Mouse (Mus musculus): Measurements from ENCODE around the gene Grm1. TPM values are rescaled to one million over a fixed set of nuclear protein-coding genes. Genes with fewer than 3 reads are reported as not detected.

Grm1 gene
- polyA plus RNA-seq, 1 experiment from 2014 or later = 5.1 TPM

GRCm38 (mm10) chr10:10872142-10872541 lies 210.0 kb downstream of the Grm1 start:
- H3K4me3 ChIP-seq (replicated peaks; ENCODE audit: low read depth, low read length) = no peak overlapping the region
- no peak overlapping the region for H3K4me2 ChIP-seq (ENCODE audit: low read length)
- H3K27me3 ChIP-seq (ENCODE audit: control insufficient read depth, insufficient read depth, low read length) = no peaks in the 10 kb centered on the region
- H3K9me3 ChIP-seq (ENCODE audit: control insufficient read depth, low read length) = no peaks in the 10 kb centered on the region
- no peaks in the 10 kb centered on the region for H3K36me3 ChIP-seq (ENCODE audit: control insufficient read depth, insufficient read depth, low read length)
- H3K9ac ChIP-seq (replicated peaks; ENCODE audit: low read length) = no peak overlapping the region
- peak; percentile 66 for DNase-seq
- H3K27ac ChIP-seq (replicated peaks; ENCODE audit: low read depth, low read length) = no peak overlapping the region
- H3K4me1 ChIP-seq (ENCODE audit: control insufficient read depth, insufficient read depth, low read length) = no peaks in the 10 kb centered on the region
- WGBS = 24% methylated on average over 3 of the region's 3 CpGs
- no peak for ATAC-seq (ENCODE audit: low FRiP score, low TSS enrichment)

DNA sequence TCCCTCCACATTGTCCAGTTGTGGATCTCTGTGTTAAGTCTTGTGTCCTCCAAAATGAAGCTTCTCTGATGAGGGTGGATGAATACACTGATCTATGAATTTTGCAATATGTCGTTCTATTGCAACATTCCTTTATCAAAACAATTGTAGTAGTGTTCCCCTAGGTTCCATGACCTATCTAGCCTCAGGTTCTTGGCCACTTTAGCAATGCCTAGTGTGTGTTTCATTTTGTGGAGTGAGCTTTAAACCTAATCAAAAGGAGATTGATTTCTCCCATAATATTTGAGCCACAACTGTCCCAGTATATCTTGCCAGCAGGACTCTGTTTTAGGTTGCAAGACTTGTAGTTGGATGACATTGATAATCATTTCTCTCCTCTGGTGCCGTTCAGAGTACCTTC lies 211.9 kb downstream of the Grm1 start:
- Histone ChIP-seq H3K4me1 (ENCODE audit: control insufficient read depth, insufficient read depth, low read length) (no peaks in the 10 kb centered on the region), H3K9me3 (ENCODE audit: control insufficient read depth, low read length) (no peaks in the 10 kb centered on the region), H3K27ac (replicated peaks; ENCODE audit: low read depth, low read length) (no peak overlapping the region), H3K36me3 (ENCODE audit: control insufficient read depth, insufficient read depth, low read length) (no peaks in the 10 kb centered on the region), H3K9ac (replicated peaks; ENCODE audit: low read length) (no peak overlapping the region), H3K27me3 (ENCODE audit: control insufficient read depth, insufficient read depth, low read length) (no peaks in the 10 kb centered on the region), H3K4me3 (replicated peaks; ENCODE audit: low read depth, low read length) (no peak overlapping the region), H3K4me2 (ENCODE audit: low read length) (no peak overlapping the region)
- no peak for ATAC-seq (ENCODE audit: low FRiP score, low TSS enrichment)
- DNase-seq = no peak
- 90% methylated on average over 2 of the region's 2 CpGs for WGBS

GRCm38 (mm10) chr10:10866278-10866677 lies 215.9 kb downstream of the Grm1 start:
- DNase-seq = no peak
- Histone ChIP-seq H3K9ac (replicated peaks; ENCODE audit: low read length) (no peak overlapping the region), H3K27me3 (ENCODE audit: control insufficient read depth, insufficient read depth, low read length) (no peaks in the 10 kb centered on the region), H3K36me3 (ENCODE audit: control insufficient read depth, insufficient read depth, low read length) (no peaks in the 10 kb centered on the region), H3K4me1 (ENCODE audit: control insufficient read depth, insufficient read depth, low read length) (no peaks in the 10 kb centered on the region), H3K4me2 (ENCODE audit: low read length) (no peak overlapping the region), H3K4me3 (replicated peaks; ENCODE audit: low read depth, low read length) (no peak overlapping the region), H3K27ac (replicated peaks; ENCODE audit: low read depth, low read length) (no peak overlapping the region), H3K9me3 (ENCODE audit: control insufficient read depth, low read length) (no peaks in the 10 kb centered on the region)
- 86% methylated on average over 2 of the region's 2 CpGs for WGBS
- ATAC-seq (ENCODE audit: low FRiP score, low TSS enrichment) = no peak

DNA sequence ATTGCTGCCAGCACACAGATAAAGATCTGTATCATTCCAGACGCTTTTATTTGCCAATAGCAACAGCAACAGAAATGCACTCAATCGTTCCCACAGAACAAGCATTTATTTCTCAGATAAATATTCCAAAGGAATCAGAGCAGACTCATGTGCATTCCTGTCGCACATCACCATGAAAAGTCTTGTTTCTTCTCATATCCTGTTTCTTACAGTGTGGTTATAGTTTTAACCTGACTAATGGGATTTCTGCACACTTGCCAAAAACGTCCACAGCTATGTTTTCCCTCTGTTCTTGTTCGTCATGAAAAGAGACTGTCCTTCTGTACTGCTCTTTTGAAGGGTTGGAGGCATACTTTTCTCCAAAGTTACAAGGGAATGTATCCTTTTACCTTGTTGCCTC lies 217.4 kb downstream of the Grm1 start:
- Histone ChIP-seq H3K9me3 (ENCODE audit: control insufficient read depth, low read length) (no peaks in the 10 kb centered on the region), H3K4me3 (replicated peaks; ENCODE audit: low read depth, low read length) (no peak overlapping the region), H3K36me3 (ENCODE audit: control insufficient read depth, insufficient read depth, low read length) (no peaks in the 10 kb centered on the region), H3K4me1 (ENCODE audit: control insufficient read depth, insufficient read depth, low read length) (no peaks in the 10 kb centered on the region), H3K27me3 (ENCODE audit: control insufficient read depth, insufficient read depth, low read length) (no peaks in the 10 kb centered on the region), H3K9ac (replicated peaks; ENCODE audit: low read length) (no peak overlapping the region), H3K27ac (replicated peaks; ENCODE audit: low read depth, low read length) (no peak overlapping the region), H3K4me2 (ENCODE audit: low read length) (no peak overlapping the region)
- DNase-seq (no peak), ATAC-seq (ENCODE audit: low FRiP score, low TSS enrichment) (no peak)
- 72% methylated on average over 5 of the region's 5 CpGs for WGBS

- 47% methylated on average over 7 of the region's 7 CpGs for WGBS
- no peak overlapping the region for H3K4me3 ChIP-seq (replicated peaks; ENCODE audit: low read depth, low read length)
- no peak overlapping the region for H3K4me2 ChIP-seq (ENCODE audit: low read length)
- DNase-seq (peak; percentile 11), ATAC-seq (ENCODE audit: low FRiP score, low TSS enrichment) (peak; percentile 57; the same call in 1 of the 2 replicates)
- no peaks in the 10 kb centered on the region for H3K27me3 ChIP-seq (ENCODE audit: control insufficient read depth, insufficient read depth, low read length)
- H3K4me1 ChIP-seq (ENCODE audit: control insufficient read depth, insufficient read depth, low read length) = 0 out of 2 replicates have a peak, but pooled peaks cover 2% of the 10 kb centered on the region
- no peaks in the 10 kb centered on the region for H3K9me3 ChIP-seq (ENCODE audit: control insufficient read depth, low read length)
- H3K36me3 ChIP-seq (ENCODE audit: control insufficient read depth, insufficient read depth, low read length) = no peaks in the 10 kb centered on the region
- H3K9ac ChIP-seq (replicated peaks; ENCODE audit: low read length) = no peak overlapping the region
- no peak overlapping the region for H3K27ac ChIP-seq (replicated peaks; ENCODE audit: low read depth, low read length)
These were observed 234.5 kb downstream of the Grm1 start for GRCm38 (mm10) chr10:10847376-10848286.

DNA sequence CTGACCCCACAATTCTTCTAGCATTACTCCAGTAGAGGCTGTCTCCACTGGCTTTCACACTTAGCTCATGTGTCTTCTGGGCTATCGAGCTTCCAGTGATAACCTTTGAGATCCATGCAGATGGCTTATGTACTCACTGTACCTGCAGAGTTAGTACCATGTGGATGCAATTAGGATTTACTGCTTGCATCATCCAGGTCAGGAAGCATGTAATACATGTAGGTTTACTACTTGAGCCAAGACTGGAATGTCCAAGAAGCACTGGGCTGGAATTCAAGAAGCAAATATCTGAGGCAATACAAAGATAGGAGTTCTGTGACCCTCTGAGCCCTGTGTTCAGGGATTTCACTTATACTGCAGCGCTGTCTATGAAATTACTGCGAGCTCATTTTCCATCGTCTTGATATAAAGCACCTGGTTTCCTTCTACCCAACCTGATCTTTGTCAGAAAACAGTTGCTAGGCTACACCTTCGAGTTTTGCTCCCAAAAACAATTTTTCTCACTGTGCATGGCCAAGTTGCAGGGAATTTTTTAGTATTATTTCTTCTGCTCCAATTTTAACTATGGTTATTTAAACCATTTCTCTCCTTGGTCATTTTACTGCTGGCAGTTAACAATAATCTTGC lies 237.0 kb downstream of the Grm1 start:
- no peak for DNase-seq
- WGBS = 88% methylated on average over 5 of the region's 5 CpGs

GRCm38 (mm10) chr10:10835406-10835805 lies 246.8 kb downstream of the Grm1 start:
- H3K27ac ChIP-seq (replicated peaks; ENCODE audit: low read depth, low read length) = no peak overlapping the region
- 0 out of 2 replicates have a peak, but pooled peaks cover 4% of the 10 kb centered on the region for H3K9me3 ChIP-seq (ENCODE audit: control insufficient read depth, low read length)
- ATAC-seq (ENCODE audit: low FRiP score, low TSS enrichment) (no peak), DNase-seq (no peak)
- no peak overlapping the region for H3K4me3 ChIP-seq (replicated peaks; ENCODE audit: low read depth, low read length)
- H3K4me1 ChIP-seq (ENCODE audit: control insufficient read depth, insufficient read depth, low read length) = no peaks in the 10 kb centered on the region
- H3K36me3 ChIP-seq (ENCODE audit: control insufficient read depth, insufficient read depth, low read length) = no peaks in the 10 kb centered on the region
- no peaks in the 10 kb centered on the region for H3K27me3 ChIP-seq (ENCODE audit: control insufficient read depth, insufficient read depth, low read length)
- H3K4me2 ChIP-seq (ENCODE audit: low read length) = no peak overlapping the region
- no peak overlapping the region for H3K9ac ChIP-seq (replicated peaks; ENCODE audit: low read length)

More for the DNA sequence above, 237.0 kb downstream of the Grm1 start:
- ATAC-seq (ENCODE audit: low FRiP score, low TSS enrichment) = no peak
- Histone ChIP-seq H3K9me3 (ENCODE audit: control insufficient read depth, low read length) (no peaks in the 10 kb centered on the region), H3K27ac (replicated peaks; ENCODE audit: low read depth, low read length) (no peak overlapping the region), H3K4me1 (ENCODE audit: control insufficient read depth, insufficient read depth, low read length) (0 out of 2 replicates have a peak, but pooled peaks cover 2% of the 10 kb centered on the region), H3K4me2 (ENCODE audit: low read length) (no peak overlapping the region), H3K9ac (replicated peaks; ENCODE audit: low read length) (no peak overlapping the region), H3K4me3 (replicated peaks; ENCODE audit: low read depth, low read length) (no peak overlapping the region), H3K36me3 (ENCODE audit: control insufficient read depth, insufficient read depth, low read length) (no peaks in the 10 kb centered on the region), H3K27me3 (ENCODE audit: control insufficient read depth, insufficient read depth, low read length) (no peaks in the 10 kb centered on the region)

- no peak overlapping the region for H3K4me3 ChIP-seq (replicated peaks; ENCODE audit: low read depth, low read length)
- DNase-seq (no peak), ATAC-seq (ENCODE audit: low FRiP score, low TSS enrichment) (no peak)
- H3K9ac ChIP-seq (replicated peaks; ENCODE audit: low read length) = no peak overlapping the region
- no peaks in the 10 kb centered on the region for H3K4me1 ChIP-seq (ENCODE audit: control insufficient read depth, insufficient read depth, low read length)
- 88% methylated on average over 3 of the region's 3 CpGs for WGBS
- H3K27ac ChIP-seq (replicated peaks; ENCODE audit: low read depth, low read length) = no peak overlapping the region
- H3K9me3 ChIP-seq (ENCODE audit: control insufficient read depth, low read length) = 0 out of 2 replicates have a peak, but pooled peaks cover 4% of the 10 kb centered on the region
- no peaks in the 10 kb centered on the region for H3K36me3 ChIP-seq (ENCODE audit: control insufficient read depth, insufficient read depth, low read length)
- H3K27me3 ChIP-seq (ENCODE audit: control insufficient read depth, insufficient read depth, low read length) = no peaks in the 10 kb centered on the region
- no peak overlapping the region for H3K4me2 ChIP-seq (ENCODE audit: low read length)
These were observed 247.3 kb downstream of the Grm1 start for GRCm38 (mm10) chr10:10834828-10835227.
